Mouse (Mus musculus) embryonic facial prominence, embryonic 14.5 days (tissue): ENCODE measurements at regions not wholly inside any gene's neighbourhood (a gene's known extent, or its start where the extent isn't known, plus 50 kb on each side); places are given as distances from the start of the nearest gene placed in this dataset.

ENCODE experiments used
- ATAC-seq: fragments of 200-750 bp; cut with Nextera tagmentation; 2 replicates; pipeline ENCODE4 v1.8.0; 2017; ENCODE audit warnings: low read depth, moderate number of reproducible peaks, moderate TSS enrichment
- DNase-seq: peaks from one replicate; pipeline ENCODE4 v3.0.0-alpha.2; 2015; ENCODE audit warnings: low spot score
- H3K27ac ChIP-seq: fragments of 300-500 bp; sonication (generic); replicated peaks from 2 replicates; pipeline ENCODE4 v1.5.1; 2014; ENCODE audit warnings: low read depth, mild to moderate bottlenecking, low read length, moderate library complexity
- H3K27me3 ChIP-seq: fragments of 300-500 bp; sonication (generic); replicated peaks from 2 replicates; pipeline ENCODE4 v1.6.1; 2014; ENCODE audit warnings: low read length; ENCODE audit not compliant: control insufficient read depth, insufficient read depth
- H3K36me3 ChIP-seq: fragments of 300-500 bp; sonication (generic); 2 replicates; pipeline ENCODE4 v1.6.1; 2014; ENCODE audit warnings: low read length, mixed read lengths; ENCODE audit not compliant: control insufficient read depth, insufficient read depth
- H3K4me1 ChIP-seq: fragments of 300-500 bp; sonication (generic); 2 replicates; pipeline ENCODE4 v1.6.1; 2014; ENCODE audit warnings: antibody characterized with exemption, low read length; ENCODE audit not compliant: control insufficient read depth, insufficient read depth
- H3K4me2 ChIP-seq: fragments of 300-500 bp; sonication (generic); 2 replicates; pipeline ENCODE4 v1.6.1; 2014; ENCODE audit warnings: low read depth, mild to moderate bottlenecking, low read length, moderate library complexity, mixed read lengths
- H3K4me3 ChIP-seq: fragments of 300-500 bp; sonication (generic); 2 replicates; pipeline ENCODE4 v1.5.1; 2014; ENCODE audit warnings: low read depth, mild to moderate bottlenecking, low read length
- H3K9ac ChIP-seq: fragments of 300-500 bp; sonication (generic); 2 replicates; pipeline ENCODE4 v1.6.1; 2014; ENCODE audit warnings: low read depth, mild to moderate bottlenecking, low read length, moderate library complexity, mixed read lengths
- H3K9me3 ChIP-seq: fragments of 300-500 bp; sonication (generic); 2 replicates; pipeline ENCODE4 v1.6.1; 2016; ENCODE audit warnings: low read length; ENCODE audit not compliant: control insufficient read depth
- WGBS: fragments of 180-500 bp; shearing (Covaris S2); extraction: QIAGEN DNeasy Blood & Tissue Kit; methylation state at CpG from one replicate; pipeline ENCODE4 v1.1.7; 2014; 5-methylcytosine and 5-hydroxymethylcytosine counted together

DNA sequence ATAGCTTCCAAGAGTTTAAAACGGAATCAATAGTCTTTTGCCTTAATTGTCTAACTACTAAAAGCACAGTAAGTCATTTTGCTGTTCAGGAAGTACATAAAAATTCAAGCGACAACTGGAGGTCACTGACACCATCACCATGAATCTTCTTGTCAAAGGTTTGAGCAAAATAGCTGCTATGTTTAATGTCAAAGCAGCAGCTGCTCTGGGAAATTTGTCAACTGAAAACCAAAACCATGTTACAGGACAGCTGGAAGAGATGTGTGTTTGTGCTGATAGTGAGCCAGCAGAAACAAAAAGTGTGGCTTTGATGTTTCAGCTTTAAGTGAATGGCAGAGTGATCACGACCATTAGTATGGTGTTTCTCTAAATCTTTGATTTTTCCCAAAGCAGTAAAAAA, 100.7 kb downstream of the Il13ra2 start:
- Histone ChIP-seq H3K9ac (no peak overlapping the region), H3K36me3 (no peaks in the 10 kb centered on the region), H3K9me3 (no peaks in the 10 kb centered on the region), H3K4me2 (no peak overlapping the region), H3K27me3 (no peaks in the 10 kb centered on the region), H3K4me1 (no peaks in the 10 kb centered on the region), H3K4me3 (no peak overlapping the region), H3K27ac (no peak overlapping the region)
- no peak for ATAC-seq
- peak; percentile 30 for DNase-seq
- WGBS = 30% methylated on average over 3 of the region's 3 CpGs

- ATAC-seq = no peak
- no peaks in the 10 kb centered on the region for H3K9me3 ChIP-seq
- WGBS = 40% methylated on average over 1 of the region's 1 CpGs
- H3K36me3 ChIP-seq = no peaks in the 10 kb centered on the region
- H3K4me1 ChIP-seq = no peaks in the 10 kb centered on the region
- no peaks in the 10 kb centered on the region for H3K27me3 ChIP-seq
- no peak overlapping the region for H3K27ac ChIP-seq
- H3K9ac ChIP-seq = no peak overlapping the region
- H3K4me3 ChIP-seq = no peak overlapping the region
- DNase-seq = peak; percentile 2
- no peak overlapping the region for H3K4me2 ChIP-seq
Observed at GRCm38 (mm10) chrX:147326231-147326630, 102.8 kb downstream of the Il13ra2 start.
